ENCODE assay signal across 1 mouse cellular context in genomic region chr11:97954469-97955141, GRCm38 (mm10).
TF ChIP-seq lines count a peak whose summit lies in the region.

No protein-coding gene starts in this region.

TF ChIP-seq in MEL, 35 proteins besides CTCF, POLR2A, EP300 and RAD21 (continued from another document):
- TF ChIP-seq ETS1 (IDR thresholded peaks at IDR 0.05; ENCODE audit: low read depth, low read length): peak; percentile 93
- peak; percentile 85 for TF ChIP-seq ZMIZ1 (IDR thresholded peaks at IDR 0.05; ENCODE audit: low read depth, low read length)
- peak; percentile 91 for TF ChIP-seq MAZ (IDR thresholded peaks at IDR 0.05; ENCODE audit: low read depth, low read length)
- no peak for TF ChIP-seq USF1 (IDR thresholded peaks at IDR 0.05; ENCODE audit: low read depth, low read length)
- TF ChIP-seq ZKSCAN1 (IDR thresholded peaks at IDR 0.05; ENCODE audit: low read depth, low read length): no peak
- TF ChIP-seq RCOR1 (IDR thresholded peaks at IDR 0.05; ENCODE audit: low read depth, low read length): peak; percentile 74
- peak; percentile 66; the same call in 1 of the 2 replicates for TF ChIP-seq TBP (IDR thresholded peaks at IDR 0.05; ENCODE audit: low read depth, low read length)
- peak; percentile 41; the same call in 1 of the 2 replicates for TF ChIP-seq MXI1 (IDR thresholded peaks at IDR 0.05; ENCODE audit: low read depth, low read length)
- peak; percentile 68; the same call in 1 of the 2 replicates for TF ChIP-seq POLR2AphosphoS2 (IDR thresholded peaks at IDR 0.05; ENCODE audit: low read length)
- 0 out of 2 replicates have a peak, but pooled peaks have one; percentile 32 for TF ChIP-seq MYB (IDR thresholded peaks at IDR 0.05; ENCODE audit: low read depth, low read length)
- no peak for TF ChIP-seq USF2 (IDR thresholded peaks at IDR 0.05; ENCODE audit: borderline replicate concordance in 1 of 2, insufficient read depth in 1 of 2, low read depth in 1 of 2, low read length in 2 of 2)
- TF ChIP-seq JUND (IDR thresholded peaks at IDR 0.05; ENCODE audit: low read depth, low read length): peak; percentile 47; the same call in 1 of the 2 replicates
